Mouse (Mus musculus) Patski (cell line): ENCODE measurements at regions not wholly inside any gene's neighbourhood (a gene's known extent, or its start where the extent isn't known, plus 50 kb on each side); places are given as distances from the start of the nearest gene placed in this dataset.

Source experiments
- ATAC-seq: fragments of 100-300 bp; one replicate; pipeline ENCODE4 v1.8.0; 2021
- CTCF ChIA-PET: fragments of 350-600 bp; sonication (Branson Sonifier 250); formaldehyde crosslinking; loops from one replicate; lab custom pipeline; 2022; ENCODE audit warnings: inconsistent platforms; lab: Charles Lee
- POLR2A ChIA-PET: fragments of 350-600 bp; sonication (Branson Sonifier 250); formaldehyde crosslinking; loops from one replicate; lab custom pipeline; 2022; ENCODE audit warnings: antibody characterized with exemption, inconsistent platforms; lab: Charles Lee
- DNase-seq: peaks from one replicate; pipeline ENCODE4 v3.0.0-alpha.2; 2011; ENCODE audit warnings: low read depth, low spot score
- H3K27me3 ChIP-seq: fragments of 371-371 bp; one replicate; pipeline ENCODE4 v1.5.1; 2021
- CTCF ChIP-seq: fragments of 100-300 bp; IDR thresholded peaks from one replicate; pipeline ENCODE4 v1.5.1; 2021
- in situ Hi-C: fragments of 300-500 bp; cut with MboI; formaldehyde crosslinking; loops from 3 replicates; pipeline ENCODE4 v1.11.1; 2018; ENCODE audit warnings: low pct_unique_long_range_greater_than_20kb, mixed read lengths

DNA sequence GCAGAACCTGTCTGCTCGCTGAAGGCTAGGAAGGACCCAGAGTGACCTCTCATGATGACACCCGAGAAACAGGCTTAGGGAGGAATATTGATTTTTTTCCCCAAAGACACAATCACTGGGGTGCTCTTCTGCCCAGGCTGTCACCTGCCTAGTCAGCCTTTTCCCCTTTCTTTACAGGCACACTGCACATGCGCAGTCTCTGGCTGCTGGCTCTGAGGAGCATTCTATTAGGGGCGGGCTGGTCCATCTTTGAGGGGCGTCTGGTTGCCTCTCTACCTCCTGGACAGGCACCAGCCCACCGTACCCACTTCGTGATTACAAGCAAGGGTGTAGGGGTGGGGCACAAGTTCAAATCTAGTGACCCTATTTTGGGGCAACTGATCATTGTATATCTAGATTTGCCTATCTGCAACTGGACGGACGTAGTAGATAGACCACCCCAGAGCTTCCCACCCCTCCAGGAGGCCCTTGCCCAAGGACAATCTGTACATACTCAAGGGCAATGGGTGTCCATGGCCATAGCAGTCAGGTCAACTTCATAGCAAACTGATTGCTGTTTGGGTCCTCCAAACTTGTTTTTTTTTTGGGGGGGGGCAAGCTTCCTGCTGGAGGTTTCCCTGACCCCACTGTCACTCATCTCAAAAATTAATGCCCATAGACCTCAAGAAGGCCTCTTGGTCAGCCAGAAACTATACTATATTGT, 69.6 kb upstream of the Wnt7b start:
- TF ChIP-seq CTCF = no peak
- DNase-seq (no peak), ATAC-seq (no peak)
- no peaks in the 10 kb centered on the region for H3K27me3 ChIP-seq
- POLR2A ChIA-PET = interaction anchor here (0.6 to 8.3 kb wide), 3 partner anchors 17 to 66 kb away, joined by 3 to 223 read pairs (median 4); no protein-coding TSS in a partner anchor
- CTCF ChIA-PET = interaction anchor here (1.2 to 1.3 kb wide), 2 partner anchors 40 to 58 kb away, joined by 3 to 4 read pairs; no protein-coding TSS in a partner anchor
- in situ Hi-C loops = no loop called here

DNA sequence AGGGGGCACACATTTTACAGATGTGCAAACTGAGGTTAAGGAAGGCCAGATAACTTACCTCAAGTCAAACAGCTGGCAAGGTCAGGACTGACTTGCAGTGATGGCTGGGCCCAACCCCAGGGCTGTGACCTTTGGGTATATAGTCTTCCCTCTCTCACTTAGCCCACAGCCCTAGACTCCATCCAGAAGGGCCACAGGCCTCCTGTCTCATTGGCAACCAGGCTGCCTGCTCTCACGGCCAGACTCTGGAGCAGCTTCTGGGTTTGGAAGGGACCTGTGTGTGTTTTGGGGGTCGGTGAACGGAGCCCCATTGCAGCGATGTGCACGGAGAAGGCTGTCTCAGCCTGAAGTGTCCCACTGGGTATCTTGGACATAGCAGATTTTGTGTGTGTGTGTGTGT, 70.2 kb upstream of the Wnt7b start:
- ATAC-seq = no peak
- CTCF ChIA-PET = interaction anchor here (1.0 to 1.4 kb wide), 4 partner anchors 14 to 58 kb away, joined by 3 to 4 read pairs (median 4); no protein-coding TSS in a partner anchor

DNA sequence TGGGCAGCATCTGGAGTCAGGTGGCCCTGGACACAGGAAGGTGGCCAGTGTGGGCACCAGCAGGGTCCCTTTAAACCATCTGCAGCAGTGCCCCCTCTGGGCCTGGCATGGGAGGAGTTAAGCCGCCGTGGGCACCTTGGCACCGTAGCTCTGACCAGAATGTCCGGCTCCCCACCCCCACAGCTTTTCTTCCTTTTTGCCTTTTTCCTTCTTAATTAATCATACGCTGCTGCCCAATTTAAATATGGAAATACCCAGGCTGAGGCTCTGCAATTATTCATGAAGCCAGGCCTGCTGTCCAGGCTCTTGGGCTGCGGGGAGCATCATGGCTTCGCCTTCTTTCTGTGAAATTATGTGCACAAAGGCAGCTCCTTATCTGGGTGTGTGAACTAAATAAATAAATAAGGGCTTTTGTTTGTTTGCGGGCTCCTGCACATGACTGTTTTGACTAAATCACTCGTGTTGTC, 70.6 kb upstream of the Wnt7b start:
- CTCF ChIA-PET = interaction anchor here (1.0 to 1.6 kb wide), 5 partner anchors 14 to 57 kb away, joined by 3 to 5 read pairs (median 4); no protein-coding TSS in a partner anchor
- ATAC-seq (no peak), DNase-seq (no peak)
- in situ Hi-C loops = no loop called here
- TF ChIP-seq CTCF = no peak
- POLR2A ChIA-PET = interaction anchor here (1.4 to 8.3 kb wide), 3 partner anchors 16 to 20 kb away, joined by 4 to 223 read pairs (median 5); no protein-coding TSS in a partner anchor
- H3K27me3 ChIP-seq = no peaks in the 10 kb centered on the region

More for the DNA sequence above, 70.2 kb upstream of the Wnt7b start:
- in situ Hi-C loops = no loop called here
- POLR2A ChIA-PET = interaction anchor here (1.4 to 8.3 kb wide), 3 partner anchors 16 to 21 kb away, joined by 4 to 223 read pairs (median 5); no protein-coding TSS in a partner anchor
- H3K27me3 ChIP-seq = no peaks in the 10 kb centered on the region
- TF ChIP-seq CTCF = no peak
- no peak for DNase-seq

DNA sequence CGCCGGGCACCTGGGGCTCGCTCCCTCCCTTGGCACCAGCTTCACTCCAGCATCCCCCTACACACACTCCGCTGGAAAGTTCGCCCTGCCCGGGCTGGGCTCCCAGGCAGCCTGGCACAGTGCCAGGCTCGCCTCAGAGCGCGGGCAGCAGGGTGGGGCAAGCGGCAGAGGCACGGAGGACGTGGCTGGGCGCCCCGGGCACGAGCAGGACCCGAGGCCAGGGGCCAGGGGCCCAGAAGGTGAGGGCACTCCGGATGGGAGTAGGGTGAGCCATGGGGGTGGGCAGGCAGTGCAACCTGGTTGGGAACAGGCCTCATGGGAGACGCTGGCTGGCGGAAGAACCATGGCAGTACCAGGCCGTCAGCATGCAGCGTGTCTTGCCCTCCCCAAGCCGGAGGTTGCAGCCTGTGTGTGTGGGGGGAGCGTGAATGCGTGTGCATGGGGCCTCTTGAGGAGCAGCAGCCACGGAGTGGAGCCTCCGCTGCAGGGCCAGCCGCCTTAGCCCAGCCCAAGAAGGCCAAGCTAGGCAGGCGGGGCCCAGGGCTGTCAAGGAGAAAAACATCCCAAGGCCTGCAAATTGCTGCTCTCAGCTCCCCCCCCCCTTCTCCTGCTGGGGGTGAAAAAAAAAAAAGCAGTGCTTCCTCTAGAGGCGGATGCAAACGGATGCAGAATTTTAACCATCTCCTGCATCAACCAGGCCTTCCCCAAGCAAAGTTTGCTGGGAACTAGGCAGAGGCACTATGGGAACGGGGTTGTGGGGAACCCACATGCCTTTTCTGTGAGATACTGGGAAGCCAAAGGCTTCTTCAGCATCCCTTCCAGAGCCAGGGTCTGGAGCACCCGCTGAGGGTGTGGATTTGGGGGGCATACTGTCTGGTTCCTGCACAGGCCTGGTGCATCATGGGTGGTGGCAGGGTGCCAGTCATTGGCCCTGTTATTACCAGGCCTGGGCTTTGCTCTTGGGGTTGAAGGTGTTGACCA, 71.4 kb upstream of the Wnt7b start:
- DNase-seq (no peak), ATAC-seq (peak; percentile 61)
- no peak for TF ChIP-seq CTCF
- ChIA-PET CTCF (interaction anchor here (0.9 to 1.6 kb wide), 7 partner anchors 10 to 55 kb away, joined by 3 to 5 read pairs (median 4); no protein-coding TSS in a partner anchor), POLR2A (interaction anchor here (0.6 to 8.3 kb wide), 6 partner anchors 8 to 1437 kb away, joined by 3 to 223 read pairs (median 4); no protein-coding TSS in a partner anchor)
- in situ Hi-C loops = no loop called here
- no peaks in the 10 kb centered on the region for H3K27me3 ChIP-seq

DNA sequence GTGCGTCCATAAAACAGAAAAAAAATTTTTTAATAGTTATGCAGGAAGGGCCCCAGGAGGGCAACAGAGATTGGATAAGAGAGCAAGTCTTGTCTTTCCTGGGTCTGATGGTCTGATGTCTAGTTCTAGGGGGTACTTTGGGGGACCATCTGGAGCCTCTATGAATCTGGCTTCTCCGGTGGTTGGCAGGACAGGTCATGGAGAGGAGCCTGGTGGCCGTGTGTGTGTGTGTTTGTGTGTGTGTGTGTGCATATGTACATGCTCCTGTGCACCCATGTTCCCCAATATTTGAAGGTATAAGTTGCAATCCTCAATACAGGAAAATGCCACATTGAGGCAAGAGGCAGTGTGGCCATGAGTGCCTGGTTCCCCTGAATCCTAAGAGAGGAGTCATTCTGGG, 72.5 kb upstream of the Wnt7b start:
- in situ Hi-C loops = loop anchor here (5.0 kb wide), 1 partner anchor 42 kb away; no protein-coding TSS in a partner anchor
- DNase-seq (no peak), ATAC-seq (no peak)
- POLR2A ChIA-PET = interaction anchor here (1.2 to 8.3 kb wide), 2 partner anchors 10 to 19 kb away, joined by 3 to 223 read pairs; no protein-coding TSS in a partner anchor
- TF ChIP-seq CTCF = no peak
- CTCF ChIA-PET = interaction anchor here (0.9 to 4.9 kb wide), 6 partner anchors 17 to 43 kb away, joined by 3 to 20 read pairs (median 4); no protein-coding TSS in a partner anchor
- H3K27me3 ChIP-seq = no peaks in the 10 kb centered on the region

- in situ Hi-C loops = loop anchor here (5.0 kb wide), 1 partner anchor 43 kb away; no protein-coding TSS in a partner anchor
- H3K27me3 ChIP-seq = no peaks in the 10 kb centered on the region
- ChIA-PET CTCF (interaction anchor here (1.2 to 4.9 kb wide), 5 partner anchors 12 to 44 kb away, joined by 3 to 48 read pairs (median 6); no protein-coding TSS in a partner anchor), POLR2A (interaction anchor here (0.8 to 8.3 kb wide), 4 partner anchors 9 to 24 kb away, joined by 3 to 223 read pairs (median 3); no protein-coding TSS in a partner anchor)
- no peak for TF ChIP-seq CTCF
- no peak for ATAC-seq
- DNase-seq = no peak
Measured at GRCm38 (mm10) chr15:85655751-85656167, 73.5 kb upstream of the Wnt7b start.

GRCm38 (mm10) chr15:85656852-85657251, 74.6 kb upstream of the Wnt7b start:
- no peak for TF ChIP-seq CTCF
- ChIA-PET POLR2A (interaction anchor here (1.4 to 8.3 kb wide), 6 partner anchors 10 to 53 kb away, joined by 3 to 223 read pairs (median 5); no protein-coding TSS in a partner anchor), CTCF (interaction anchor here (1.1 to 4.9 kb wide), 4 partner anchors 11 to 21 kb away, joined by 6 to 48 read pairs (median 14); no protein-coding TSS in a partner anchor)
- ATAC-seq (no peak), DNase-seq (no peak)
- H3K27me3 ChIP-seq = no peaks in the 10 kb centered on the region
- in situ Hi-C loops = loop anchor here (5.0 kb wide), 1 partner anchor 45 kb away; no protein-coding TSS in a partner anchor

DNA sequence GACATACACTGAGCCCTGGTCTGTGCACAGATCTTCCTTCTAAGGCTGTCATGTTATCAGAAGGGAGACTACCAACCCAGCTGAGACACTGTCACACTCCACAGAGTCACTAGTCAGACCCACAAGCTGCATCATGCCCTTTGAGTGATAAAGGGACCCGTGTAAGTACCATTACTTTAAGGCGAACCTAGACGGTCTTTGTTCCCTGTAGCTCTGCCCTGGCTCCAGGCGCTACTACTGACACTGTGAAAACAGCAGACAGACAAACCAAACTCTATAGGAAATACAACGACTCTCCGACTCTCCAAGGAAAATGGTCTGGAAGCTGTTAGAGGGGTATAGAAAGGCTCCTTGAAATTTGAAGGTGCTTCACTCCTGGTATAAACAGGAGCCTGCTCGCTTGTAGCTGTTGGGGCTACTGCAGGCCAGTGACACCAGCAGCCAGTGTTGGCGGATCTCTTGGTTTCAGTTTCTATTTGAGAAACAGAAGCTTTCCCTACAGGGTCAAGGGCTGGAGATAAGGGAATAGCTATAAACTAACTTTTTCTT, 75.2 kb upstream of the Wnt7b start:
- ATAC-seq (no peak), DNase-seq (no peak)
- POLR2A ChIA-PET = interaction anchor here (1.0 to 8.3 kb wide), 10 partner anchors 11 to 53 kb away, joined by 3 to 223 read pairs (median 4); no protein-coding TSS in a partner anchor
- CTCF ChIA-PET = interaction anchor here (1.1 to 4.9 kb wide), 6 partner anchors 10 to 52 kb away, joined by 3 to 48 read pairs (median 7); no protein-coding TSS in a partner anchor
- H3K27me3 ChIP-seq = no peaks in the 10 kb centered on the region
- in situ Hi-C loops = loop anchor here (5.0 kb wide), 1 partner anchor 45 kb away; no protein-coding TSS in a partner anchor
- TF ChIP-seq CTCF = no peak
